Mouse (Mus musculus) frontal cortex, postnatal 14 days (tissue): ENCODE results near the gene Cd47.
"Not testable (repeated sequence)": the region's sequence is repeated elsewhere in the genome, so short reads cannot be mapped to it uniquely, and the experiment has no call there.

Source experiments
- DNase-seq, 2 experiments: peaks; one replicate each; pipeline ENCODE4 v3.0.0; 2022; ENCODE audit warnings: low spot score in 2 of 2

Cd47 gene

GRCm38 (mm10) chr16:49787714-49788113 lies 12.6 kb upstream of the Cd47 start:
- DNase-seq: no peak

- no peak for DNase-seq
These were observed 9.5 kb upstream of the Cd47 start for GRCm38 (mm10) chr16:49790575-49791465.

- no peak for DNase-seq
These were observed 7.9 kb upstream of the Cd47 start for GRCm38 (mm10) chr16:49792446-49792878.

- DNase-seq: no peak
These were observed 6.7 kb upstream of the Cd47 start for GRCm38 (mm10) chr16:49793596-49793995.

GRCm38 (mm10) chr16:49796271-49796670 lies 4.1 kb upstream of the Cd47 start:
- DNase-seq: no peak

- no peak for DNase-seq
These were observed 3.4 kb upstream of the Cd47 start for GRCm38 (mm10) chr16:49796954-49797353.

GRCm38 (mm10) chr16:49798790-49799189 lies 1.5 kb upstream of the Cd47 start:
- no peak for DNase-seq

GRCm38 (mm10) chr16:49800996-49801395 lies 663 bp downstream of the Cd47 start:
- DNase-seq: no peak

- no peak for DNase-seq
These were observed 1.1 kb downstream of the Cd47 start for GRCm38 (mm10) chr16:49801399-49801798.

GRCm38 (mm10) chr16:49802993-49803392 lies 2.7 kb downstream of the Cd47 start:
- no peak for DNase-seq

- no peak for DNase-seq
These were observed 3.7 kb downstream of the Cd47 start for GRCm38 (mm10) chr16:49803932-49804461.

GRCm38 (mm10) chr16:49806920-49807319 lies 6.6 kb downstream of the Cd47 start:
- no peak for DNase-seq

- DNase-seq: no peak
These were observed 7.1 kb downstream of the Cd47 start for GRCm38 (mm10) chr16:49807419-49807841.

- no peak for DNase-seq
These were observed 7.6 kb downstream of the Cd47 start for GRCm38 (mm10) chr16:49807862-49808430.

GRCm38 (mm10) chr16:49811897-49812296 lies 11.6 kb downstream of the Cd47 start:
- DNase-seq: no peak

- DNase-seq: no peak
These were observed 12.7 kb downstream of the Cd47 start for GRCm38 (mm10) chr16:49812821-49813616.

- DNase-seq: no peak
These were observed 14.1 kb downstream of the Cd47 start for GRCm38 (mm10) chr16:49814419-49814818.

- DNase-seq: no peak
These were observed 16.6 kb downstream of the Cd47 start for GRCm38 (mm10) chr16:49816889-49817288.

- no peak for DNase-seq
These were observed 17.8 kb downstream of the Cd47 start for GRCm38 (mm10) chr16:49818146-49818545.

GRCm38 (mm10) chr16:49818627-49819026 lies 18.3 kb downstream of the Cd47 start:
- DNase-seq: no peak

GRCm38 (mm10) chr16:49819494-49819893 lies 19.2 kb downstream of the Cd47 start:
- DNase-seq: no peak

GRCm38 (mm10) chr16:49830911-49831310 lies 30.6 kb downstream of the Cd47 start:
- not testable (repeated sequence) for DNase-seq
